Mouse (Mus musculus): Measurements from ENCODE around the gene Zbtb5.
"Not testable (repeated sequence)": the region's sequence is repeated elsewhere in the genome, so short reads cannot be mapped to it uniquely, and the experiment has no call there.

Zbtb5 gene

GRCm38 (mm10) chr4:45012105-45012975, at the start of gene Zbtb5:
Gene Zbtb5 (minus strand): TSS chr4:45012412.
- peak; percentile 100 for DNase-seq (ENCODE audit: low read depth, low spot score)

GRCm38 (mm10) chr4:45055451-45055850, 43.2 kb upstream of the Zbtb5 start:
- DNase-seq (ENCODE audit: low read depth, low spot score): no peak

- peak; percentile 30 for DNase-seq (ENCODE audit: low read depth, low spot score)
Measured at GRCm38 (mm10) chr4:45054862-45055261, 42.6 kb upstream of the Zbtb5 start.

GRCm38 (mm10) chr4:45047956-45048355, 35.7 kb upstream of the Zbtb5 start:
- DNase-seq (ENCODE audit: low read depth, low spot score): no peak

- DNase-seq (ENCODE audit: low read depth, low spot score): no peak
Measured at GRCm38 (mm10) chr4:45047286-45047887, 35.2 kb upstream of the Zbtb5 start.

- DNase-seq (ENCODE audit: low read depth, low spot score): peak; percentile 34
Measured at GRCm38 (mm10) chr4:45046679-45047078, 34.5 kb upstream of the Zbtb5 start.

GRCm38 (mm10) chr4:45040795-45041194, 28.6 kb upstream of the Zbtb5 start:
- DNase-seq (ENCODE audit: low read depth, low spot score): no peak

- DNase-seq (ENCODE audit: low read depth, low spot score): not testable (repeated sequence)
Measured at GRCm38 (mm10) chr4:45039546-45039945, 27.3 kb upstream of the Zbtb5 start.

GRCm38 (mm10) chr4:45038879-45039278, 26.7 kb upstream of the Zbtb5 start:
- peak; percentile 54 for DNase-seq (ENCODE audit: low read depth, low spot score)

GRCm38 (mm10) chr4:45037455-45038410, 25.5 kb upstream of the Zbtb5 start:
- no peak for DNase-seq (ENCODE audit: low read depth, low spot score)

- no peak for DNase-seq (ENCODE audit: low read depth, low spot score)
Measured at GRCm38 (mm10) chr4:45036571-45036970, 24.4 kb upstream of the Zbtb5 start.

GRCm38 (mm10) chr4:45036048-45036447, 23.8 kb upstream of the Zbtb5 start:
- DNase-seq (ENCODE audit: low read depth, low spot score): no peak

GRCm38 (mm10) chr4:45034693-45035628, 22.7 kb upstream of the Zbtb5 start:
- DNase-seq (ENCODE audit: low read depth, low spot score): no peak

- DNase-seq (ENCODE audit: low read depth, low spot score): no peak
Measured at GRCm38 (mm10) chr4:45032586-45032985, 20.4 kb upstream of the Zbtb5 start.

GRCm38 (mm10) chr4:45026459-45026858, 14.2 kb upstream of the Zbtb5 start:
- peak; percentile 50 for DNase-seq (ENCODE audit: low read depth, low spot score)

GRCm38 (mm10) chr4:45019009-45019408, 6.8 kb upstream of the Zbtb5 start:
- DNase-seq (ENCODE audit: low read depth, low spot score): no peak

- peak; percentile 98 for DNase-seq (ENCODE audit: low read depth, low spot score)
Measured at GRCm38 (mm10) chr4:45018452-45018980, 6.3 kb upstream of the Zbtb5 start, which contains the start of gene Polr1e. Gene Polr1e (plus strand): TSS chr4:45018583.

GRCm38 (mm10) chr4:45015615-45016014, 3.4 kb upstream of the Zbtb5 start:
- DNase-seq (ENCODE audit: low read depth, low spot score): peak; percentile 61

- peak; percentile 83 for DNase-seq (ENCODE audit: low read depth, low spot score)
Measured at GRCm38 (mm10) chr4:45013537-45013936, 1.3 kb upstream of the Zbtb5 start.

GRCm38 (mm10) chr4:45013031-45013431, 819 bp upstream of the Zbtb5 start:
- DNase-seq (ENCODE audit: low read depth, low spot score): peak; percentile 10
